Mouse (Mus musculus): Measurements from ENCODE around the gene Gm10295.

- TF ChIP-seq CTCF (IDR thresholded peaks at IDR 0.05) (no peak), POLR2A (IDR thresholded peaks at IDR 0.05; ENCODE audit: insufficient read depth, low read depth, low read length) (no peak)
Observed at GRCm38 (mm10) chr7:71384921-71385320, 33.6 kb upstream of the Gm10295 start.

All from heart, adult 2 months (tissue).